Mouse (Mus musculus) heart, adult 2 months (tissue): Measurements from ENCODE around the gene Otop2. TPM values are rescaled to one million over a fixed set of nuclear protein-coding genes. Genes with fewer than 3 reads are reported as not detected.

Experiments
- DNase-seq, 2 experiments: peaks; one replicate each; pipeline ENCODE4 v3.0.0; 2021
- H3K27ac ChIP-seq: fragments of 200-600 bp; 2 replicates; pipeline ENCODE4 v1.8.1; 2022
- H3K27me3 ChIP-seq: fragments of 200-500 bp; 2 replicates; pipeline ENCODE4 v1.6.1; 2012; ENCODE audit warnings: mild to moderate bottlenecking, low read length, inconsistent platforms, mixed read lengths; ENCODE audit not compliant: control insufficient read depth, insufficient read depth
- H3K36me3 ChIP-seq: fragments of 200-500 bp; 2 replicates; pipeline ENCODE4 v1.6.1; 2012; ENCODE audit warnings: low read length, inconsistent platforms; ENCODE audit not compliant: control insufficient read depth, insufficient read depth
- H3K4me1 ChIP-seq: fragments of 200-500 bp; 2 replicates; pipeline ENCODE4 v1.6.1; 2011; ENCODE audit warnings: low read length; ENCODE audit not compliant: control insufficient read depth, insufficient read depth
- H3K4me3 ChIP-seq: fragments of 200-600 bp; 2 replicates; pipeline ENCODE4 v1.8.1; 2022
- H3K79me2 ChIP-seq: fragments of 200-500 bp; replicated peaks from 2 replicates; pipeline ENCODE4 v1.6.1; 2012; ENCODE audit warnings: mild to moderate bottlenecking, inconsistent platforms, low read length, moderate library complexity, mixed read lengths; ENCODE audit not compliant: control insufficient read depth, insufficient read depth
- H3K9ac ChIP-seq: fragments of 200-500 bp; 2 replicates; pipeline ENCODE4 v1.6.1; 2012; ENCODE audit warnings: low read depth, mild to moderate bottlenecking, control low read depth, inconsistent platforms, low read length, mixed read lengths
- CTCF ChIP-seq: fragments of 200-600 bp; IDR thresholded peaks from 2 replicates; pipeline ENCODE4 v1.8.1; 2022; ENCODE audit warnings: antibody characterized with exemption, mild to moderate bottlenecking, moderate library complexity
- EP300 ChIP-seq: fragments of 200-500 bp; IDR thresholded peaks from 2 replicates; pipeline ENCODE4 v1.6.1; 2011; ENCODE audit warnings: low read depth, low read length, control low read depth; ENCODE audit not compliant: insufficient read depth
- POLR2A ChIP-seq: fragments of 200-500 bp; IDR thresholded peaks from 2 replicates; pipeline ENCODE4 v1.6.1; 2011; ENCODE audit warnings: mild to moderate bottlenecking, low read depth, low read length, control low read depth; ENCODE audit not compliant: insufficient read depth
- WGBS: fragments of 180-500 bp; shearing (Covaris S2); methylation state at CpG from one replicate; pipeline ENCODE4 v1.1.7; 2018; 5-methylcytosine and 5-hydroxymethylcytosine counted together
- intact Hi-C: fragments of 180-260 bp; cut with DNase I; formaldehyde crosslinking; loops from one replicate; pipeline ENCODE4 v1.15.1; 2025
- polyA plus RNA-seq: library from polyadenylated mRNA; depleted of rRNA; stranded (reverse); fragments of >200 nt; gene quantifications from 2 replicates; pipeline ENCODE4 v1.2.3, GENCODE M21; 2012
- total RNA-seq, 2 experiments: library from RNA; stranded (reverse); gene quantifications; 2 replicates each; pipeline ENCODE4 v1.2.3; 2021

Gene Otop2
- total and polyA plus RNA-seq, 3 experiments: not detected

DNA sequence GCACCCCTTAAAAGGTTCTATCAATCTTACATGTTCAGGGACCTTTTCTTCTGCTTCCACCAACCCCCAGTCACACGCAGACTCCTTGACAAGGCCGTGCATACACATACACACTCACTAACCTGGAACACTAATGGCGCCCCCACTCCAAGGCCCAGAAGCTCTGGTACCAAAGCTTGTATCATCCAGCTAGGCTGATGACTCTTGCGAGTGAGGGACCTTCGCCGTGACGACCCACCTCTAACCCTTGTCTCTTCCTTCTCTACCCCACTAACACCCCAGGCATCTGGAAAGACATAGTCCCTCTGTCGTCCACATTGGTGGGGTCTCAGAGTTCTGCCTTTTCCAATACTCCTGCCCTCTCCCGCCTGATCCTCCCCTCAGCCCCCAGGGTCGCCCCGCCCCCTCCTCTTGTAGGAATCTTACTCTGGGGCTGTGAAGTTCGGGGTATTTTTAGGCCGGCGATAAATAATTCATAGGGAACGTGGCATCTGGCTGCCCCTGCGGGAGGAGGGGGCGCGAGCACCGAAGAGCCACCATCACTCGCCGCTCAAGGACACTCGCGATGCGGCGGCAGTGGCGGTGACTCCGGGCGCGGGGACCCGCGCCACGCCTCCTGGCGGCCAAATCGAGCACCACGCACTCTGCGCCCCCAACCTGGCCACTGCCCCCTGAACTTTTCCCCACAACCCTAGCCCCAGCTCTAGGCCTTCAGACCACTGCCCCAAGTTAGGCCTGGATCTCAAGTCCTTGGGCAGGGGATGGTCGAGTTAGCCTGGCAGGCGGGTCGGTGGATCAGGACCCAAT is 41.9 kb upstream of the Otop2 start:
- no peak overlapping the region for H3K27ac ChIP-seq
- WGBS: 15% methylated on average over 39 of the region's 39 CpGs
- peaks cover 9% of the 10 kb centered on the region for H3K27me3 ChIP-seq
- no peaks in the 10 kb centered on the region for H3K36me3 ChIP-seq
- H3K9ac ChIP-seq: no peak overlapping the region
- no peak for TF ChIP-seq EP300
- peak; percentile 70 for TF ChIP-seq CTCF
- H3K4me3 ChIP-seq: no peak overlapping the region
- H3K4me1 ChIP-seq: no peaks in the 10 kb centered on the region
- no peaks in the 10 kb centered on the region for H3K79me2 ChIP-seq
- intact Hi-C loops: no loop called here
- no peak for DNase-seq

DNA sequence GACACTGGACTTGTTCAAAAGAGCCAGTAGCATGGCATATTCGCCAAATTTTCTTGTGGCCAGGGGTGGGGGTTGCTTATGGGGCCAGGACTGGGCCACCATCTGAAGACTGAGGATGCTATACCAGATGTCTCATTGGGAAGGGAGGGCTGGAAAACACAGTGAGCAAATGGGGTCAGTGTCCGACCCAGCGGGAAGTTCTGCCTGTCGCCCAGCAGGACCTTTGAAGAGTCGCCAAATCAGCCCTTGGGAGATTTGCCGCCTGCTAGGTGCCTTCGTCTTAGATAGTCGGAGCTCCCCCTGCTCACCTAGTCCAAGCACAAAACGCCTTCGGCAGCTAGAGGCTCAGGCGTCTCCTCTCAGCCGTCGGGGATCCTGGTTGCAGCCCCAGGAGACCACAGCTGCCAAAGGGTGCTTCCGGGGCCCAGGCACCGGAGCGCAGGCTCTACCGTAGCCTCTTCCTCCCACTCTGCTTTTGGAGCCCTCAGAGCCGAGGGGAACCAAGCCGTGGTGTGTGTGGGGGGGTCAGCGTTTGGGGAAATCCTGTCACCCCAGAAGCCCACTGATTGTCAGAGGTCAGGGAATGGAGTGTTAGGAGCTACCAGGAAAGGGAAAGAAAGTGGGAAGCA is 41.1 kb upstream of the Otop2 start:
- Histone ChIP-seq H3K79me2 (no peaks in the 10 kb centered on the region), H3K27ac (no peak overlapping the region), H3K4me3 (no peak overlapping the region), H3K36me3 (no peaks in the 10 kb centered on the region), H3K27me3 (peaks cover 9% of the 10 kb centered on the region), H3K4me1 (no peaks in the 10 kb centered on the region; the same call in 1 of the 2 replicates), H3K9ac (no peak overlapping the region)
- TF ChIP-seq POLR2A: no peak
- no peak for TF ChIP-seq CTCF
- no peak for TF ChIP-seq EP300
- DNase-seq: no peak
- 8% methylated on average over 20 of the region's 20 CpGs for WGBS
- intact Hi-C loops: no loop called here

DNA sequence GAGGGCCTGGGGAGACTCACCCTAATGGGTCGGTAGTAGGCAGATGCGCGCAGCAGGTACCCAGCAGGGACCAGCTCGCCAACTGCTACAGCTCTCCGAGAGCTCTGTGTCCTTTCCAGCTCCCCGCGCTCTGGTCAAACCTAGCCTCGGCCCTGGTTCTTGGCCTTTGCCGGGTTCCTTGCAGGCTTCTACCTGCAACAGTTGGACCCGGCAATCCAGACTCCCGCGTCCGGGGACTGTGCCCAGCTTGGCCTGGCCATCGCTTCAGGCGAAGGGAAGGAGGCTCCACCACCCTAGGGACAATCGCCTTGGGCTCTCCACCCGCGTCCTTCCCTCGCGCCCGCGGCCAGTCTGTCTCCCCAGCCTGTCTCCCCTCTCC is 40.6 kb upstream of the Otop2 start:
- H3K9ac ChIP-seq: no peak overlapping the region
- H3K4me3 ChIP-seq: peak overlapping the region; percentile 20; the same call in 1 of the 2 replicates
- TF ChIP-seq POLR2A (no peak), CTCF (no peak), EP300 (no peak)
- no peak overlapping the region for H3K27ac ChIP-seq
- H3K79me2 ChIP-seq: no peaks in the 10 kb centered on the region
- no peaks in the 10 kb centered on the region; the same call in 1 of the 2 replicates for H3K4me1 ChIP-seq
- H3K27me3 ChIP-seq: peaks cover 9% of the 10 kb centered on the region
- no peak for DNase-seq
- intact Hi-C loops: no loop called here
- H3K36me3 ChIP-seq: no peaks in the 10 kb centered on the region
- 4% methylated on average over 22 of the region's 22 CpGs for WGBS

DNA sequence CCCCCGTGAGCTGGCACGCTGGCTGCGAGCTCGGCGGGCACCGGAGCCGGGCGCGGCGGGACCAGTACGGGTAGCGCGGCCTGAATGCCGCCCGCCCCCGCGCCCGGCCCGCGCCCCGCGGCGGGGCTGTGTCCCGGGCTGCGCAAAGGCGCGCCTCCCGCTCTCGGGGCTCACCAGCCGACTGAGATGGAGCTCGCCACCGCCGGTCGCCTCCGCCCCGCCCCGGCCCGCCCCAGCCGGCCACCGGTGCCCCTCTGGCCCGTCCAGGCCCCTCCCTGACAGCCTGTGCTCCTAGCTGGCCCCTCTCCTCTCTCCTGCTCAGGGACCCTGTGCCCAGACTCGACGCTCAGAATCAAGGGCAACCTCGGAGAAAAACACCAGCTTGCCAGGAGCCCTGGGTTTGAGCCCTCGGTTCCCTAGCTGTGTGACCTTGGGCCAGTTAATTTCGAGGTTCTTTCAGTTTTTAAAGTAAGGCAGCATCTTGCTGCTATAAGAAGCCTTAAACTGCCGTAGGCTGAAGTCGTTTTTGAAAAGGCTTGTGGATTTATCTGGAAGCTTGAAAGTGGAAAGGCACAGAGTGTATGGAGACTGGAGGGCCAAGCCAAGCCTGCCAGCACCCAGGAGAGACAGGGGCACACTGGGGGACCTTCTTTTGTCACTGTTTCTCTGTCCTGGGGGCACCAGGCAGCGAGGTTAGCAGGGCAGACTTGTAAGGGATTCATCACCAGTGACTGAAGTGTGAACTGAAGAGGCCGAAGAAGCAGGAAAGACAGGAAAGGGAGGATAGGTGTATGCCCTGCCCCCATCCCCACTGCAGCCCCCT is 39.7 kb upstream of the Otop2 start, which contains the start of gene Grin2c:
Gene Grin2c (minus strand): TSS at position 183 of the 823 bp plus-strand sequence.
- no peaks in the 10 kb centered on the region for H3K36me3 ChIP-seq
- H3K27ac ChIP-seq: no peak within 1 kb of the TSS
- peak within 1 kb of the TSS; percentile 5; the same call in 1 of the 2 replicates for H3K9ac ChIP-seq
- H3K4me3 ChIP-seq: peak within 1 kb of the TSS; percentile 20; the same call in 1 of the 2 replicates
- DNase-seq: no peak
- no peaks in the 10 kb centered on the region; the same call in 1 of the 2 replicates for H3K4me1 ChIP-seq
- 11% methylated on average over 45 of the region's 50 CpGs for WGBS
- no peak for TF ChIP-seq EP300
- no peak for TF ChIP-seq POLR2A
- intact Hi-C loops: no loop called here
- peaks cover 9% of the 10 kb centered on the region for H3K27me3 ChIP-seq
- no peaks in the 10 kb centered on the region for H3K79me2 ChIP-seq

DNA sequence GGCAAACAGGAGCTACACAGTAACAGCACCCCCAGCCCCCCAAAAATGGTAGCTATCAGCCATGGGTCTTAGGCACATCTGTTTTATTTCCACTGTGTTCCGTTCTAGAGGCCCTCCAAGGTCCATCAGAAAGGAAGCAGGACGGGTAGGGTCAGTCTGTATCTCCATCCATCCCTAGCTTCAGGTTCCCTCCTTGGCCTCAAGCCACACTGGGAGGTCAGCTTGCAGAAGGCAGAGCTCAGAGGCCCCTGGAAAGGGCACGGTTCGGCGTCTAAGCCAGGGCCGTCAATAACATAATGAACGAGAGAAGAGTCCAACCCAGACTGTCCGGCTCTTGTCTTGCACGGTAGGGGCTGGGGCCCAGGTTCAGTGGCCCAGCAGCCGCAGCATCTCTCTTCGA is 39.0 kb upstream of the Otop2 start:
- intact Hi-C loops: no loop called here
- TF ChIP-seq EP300 (no peak), CTCF (no peak), POLR2A (no peak)
- no peaks in the 10 kb centered on the region for H3K79me2 ChIP-seq
- H3K9ac ChIP-seq: no peak overlapping the region
- H3K27me3 ChIP-seq: peaks cover 9% of the 10 kb centered on the region
- H3K4me1 ChIP-seq: no peaks in the 10 kb centered on the region; the same call in 1 of the 2 replicates
- 89% methylated on average over 11 of the region's 11 CpGs for WGBS
- H3K4me3 ChIP-seq: no peak overlapping the region
- DNase-seq: no peak
- H3K36me3 ChIP-seq: no peaks in the 10 kb centered on the region
- no peak overlapping the region for H3K27ac ChIP-seq
